Mouse (Mus musculus) left cerebral cortex, postnatal 10 days (tissue): ENCODE data around the gene Psenen. TPM values are rescaled to one million over a fixed set of nuclear protein-coding genes. Genes with fewer than 3 reads are reported as not detected.

Source experiments
- DNase-seq, 2 experiments: peaks; one replicate each; pipeline ENCODE4 v3.0.0; 2021 to 2022; ENCODE audit warnings: low spot score in 2 of 2, mixed read lengths in 1 of 2; ENCODE audit errors: extremely low spot score in 1 of 2
- intact Hi-C: fragments of 180-260 bp; cut with DNase I; formaldehyde crosslinking; loops from one replicate; pipeline ENCODE4 v1.15.1; 2025
- total RNA-seq, 2 experiments: library from RNA; stranded (reverse); gene quantifications; 2 replicates each; pipeline ENCODE4 v1.2.3; 2021

Gene Psenen
- total RNA-seq, 2 experiments from 2014 or later = 79.1 to 82.8 TPM

- no peak for DNase-seq
Measured at GRCm38 (mm10) chr7:30590927-30591604, 27.6 kb upstream of the Psenen start.

GRCm38 (mm10) chr7:30589435-30590301 is 26.2 kb upstream of the Psenen start:
- intact Hi-C loops = loop anchor here (5.0 kb wide), 1 partner anchor 323 kb away; the partner anchor contains the start of gene Mag
- peak; percentile 76 to 90 for DNase-seq

More at GRCm38 (mm10) chr7:30590927-30591604, 27.6 kb upstream of the Psenen start:
- intact Hi-C loops = loop anchor here (5.0 kb wide), 1 partner anchor 321 kb away; the partner anchor contains the start of gene Mag

DNA sequence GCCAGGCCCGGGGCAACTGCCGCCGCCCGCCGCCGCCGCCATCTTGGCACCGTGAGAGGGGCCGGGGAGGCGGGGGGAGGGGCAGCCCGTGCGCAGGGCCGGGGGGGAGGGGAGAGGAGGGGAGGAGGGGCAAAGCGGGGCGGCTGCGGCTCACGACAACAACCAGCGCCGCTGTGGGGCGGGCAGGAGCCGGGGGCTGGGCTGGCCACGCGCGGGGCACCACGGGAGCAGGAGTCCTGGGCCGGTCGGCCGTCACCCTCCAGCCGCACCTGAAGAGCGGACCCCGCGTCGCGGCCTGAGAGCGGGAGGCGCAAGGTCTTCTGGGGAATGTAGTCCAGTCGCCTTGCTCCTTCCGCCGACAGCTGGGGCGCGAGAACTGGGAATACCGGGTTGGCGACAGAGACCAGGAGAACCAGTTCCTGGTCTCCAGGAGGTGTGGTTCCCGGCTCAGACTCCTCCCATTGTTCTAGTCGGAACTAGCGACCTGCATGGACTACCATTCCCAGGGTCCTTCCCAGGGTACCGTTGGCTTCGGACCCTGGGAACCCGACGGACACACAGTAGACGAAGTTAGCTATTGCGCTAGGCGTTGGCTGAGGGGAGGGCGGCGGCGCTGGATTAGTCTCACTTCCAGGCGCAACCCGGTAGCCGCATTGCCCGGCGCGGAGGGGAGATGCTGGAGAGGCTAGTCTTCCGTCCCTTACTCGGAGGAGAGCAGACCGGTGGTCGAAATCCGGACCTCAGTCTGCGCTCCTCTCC is 25.4 kb upstream of the Psenen start, which contains the start of gene Kmt2b:
TSS of gene Kmt2b (minus strand) at position 51 of the 759 bp plus-strand sequence.
- DNase-seq = peak; percentile 94 to 98
- intact Hi-C loops = no loop called here

- peak; percentile 37 to 71 for DNase-seq
- intact Hi-C loops = no loop called here
Measured at GRCm38 (mm10) chr7:30587842-30588667, 24.6 kb upstream of the Psenen start.

GRCm38 (mm10) chr7:30586455-30587020 is 23.1 kb upstream of the Psenen start:
- intact Hi-C loops = no loop called here
- DNase-seq = peak in 1 of 2 experiments; percentile 57

DNA sequence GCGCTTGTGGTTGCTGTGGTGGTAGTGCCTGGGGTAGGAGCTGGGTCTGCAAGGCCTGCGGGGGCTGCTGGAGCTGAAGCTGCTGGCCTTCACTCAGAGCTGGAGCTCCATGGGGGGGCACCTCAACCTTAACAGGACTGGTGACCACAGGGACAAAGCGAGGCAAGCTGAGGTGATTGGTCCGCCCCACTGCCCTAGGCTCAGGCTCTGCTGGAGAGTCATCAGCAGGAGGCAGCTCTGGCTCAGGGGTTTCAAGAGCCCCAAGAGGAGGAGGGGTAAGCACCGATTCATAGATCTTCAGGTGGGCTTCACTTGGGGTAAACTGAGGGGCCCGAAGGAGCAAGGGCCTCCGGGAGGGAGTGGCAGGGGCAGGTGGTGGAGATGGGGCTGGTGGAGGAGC is 21.7 kb upstream of the Psenen start:
- no peak for DNase-seq
- intact Hi-C loops = no loop called here

GRCm38 (mm10) chr7:30584339-30584738 is 20.9 kb upstream of the Psenen start:
- no peak for DNase-seq
- intact Hi-C loops = no loop called here

DNA sequence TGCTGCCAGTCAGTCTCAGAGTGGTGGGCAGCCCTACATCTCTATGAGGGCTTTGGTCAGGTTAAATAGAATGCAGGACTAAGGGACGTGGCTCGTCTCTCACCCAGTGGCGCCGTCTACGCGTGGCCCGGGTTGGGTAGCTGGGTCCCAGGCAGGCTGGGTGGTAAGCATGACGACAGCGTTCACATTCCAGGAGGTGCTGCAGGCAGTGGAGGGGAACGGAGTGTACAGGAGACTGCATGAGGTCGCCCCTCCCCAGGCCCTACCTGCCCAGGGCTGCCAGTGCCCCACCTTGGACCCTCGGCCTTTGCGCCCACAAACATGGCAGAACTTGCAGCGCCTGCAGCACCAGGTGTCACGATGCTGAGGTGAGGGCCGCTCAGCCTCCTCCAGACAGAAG is 18.1 kb upstream of the Psenen start:
- no peak for DNase-seq
- intact Hi-C loops = no loop called here

DNA sequence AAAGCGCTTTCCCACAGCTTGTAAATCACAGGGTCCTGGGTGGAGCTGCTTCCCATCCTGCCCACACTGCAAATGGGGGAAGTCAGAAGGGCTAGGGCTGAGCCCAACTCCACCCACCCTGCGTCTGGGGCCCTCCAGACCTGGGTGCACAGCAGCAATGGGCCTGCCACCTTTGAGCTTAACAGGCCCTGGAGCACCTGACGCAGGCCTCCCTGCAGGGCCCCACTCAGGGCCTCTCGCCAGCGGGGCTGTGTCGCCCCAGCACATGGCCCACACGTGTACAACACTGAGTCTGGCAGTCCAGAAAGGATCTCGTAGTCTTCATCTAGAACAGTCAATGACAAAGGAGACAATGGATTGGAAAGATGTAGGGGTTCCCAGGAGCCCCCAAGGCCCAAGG is 16.5 kb upstream of the Psenen start:
- intact Hi-C loops = no loop called here
- DNase-seq = no peak

DNA sequence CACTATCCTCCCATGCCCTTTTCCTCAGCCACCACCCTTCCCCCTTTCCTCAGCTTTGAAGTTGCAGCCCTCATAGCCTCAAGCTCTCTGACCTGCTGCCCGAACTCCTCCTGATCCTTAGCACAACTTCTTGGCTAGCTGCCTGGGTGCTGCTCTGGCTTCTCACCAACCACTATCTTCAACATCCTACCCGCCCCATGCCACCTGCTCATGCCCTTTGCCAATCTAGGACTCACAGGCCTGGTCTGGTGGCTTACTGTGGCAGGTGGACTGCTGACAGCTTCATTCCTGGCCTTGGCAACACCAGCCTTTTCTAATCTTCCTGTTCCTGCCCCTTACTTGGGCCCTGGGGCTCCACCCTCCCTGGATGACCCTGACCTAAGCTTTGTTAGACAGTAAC is 9.5 kb upstream of the Psenen start:
- intact Hi-C loops = no loop called here
- DNase-seq = no peak

DNA sequence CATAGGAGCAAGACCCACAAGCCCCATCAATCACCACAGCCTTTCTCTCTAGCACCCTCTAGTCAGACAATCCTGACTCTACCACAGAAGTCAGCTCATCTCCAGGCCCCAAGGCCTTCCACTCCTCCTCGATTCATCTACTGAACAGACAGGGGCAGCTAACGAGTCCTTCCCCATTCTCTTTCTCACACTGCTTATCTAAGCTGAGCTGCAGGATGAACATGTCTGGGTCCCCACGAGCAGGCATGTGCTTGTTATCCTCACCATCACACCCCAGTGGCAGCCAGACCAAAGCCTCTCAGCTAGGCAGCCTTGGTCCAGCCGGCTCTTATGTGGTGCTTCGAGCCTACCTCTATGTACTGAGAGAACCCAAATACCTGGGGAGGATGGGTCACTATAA is 9.0 kb upstream of the Psenen start:
- no peak for DNase-seq
- intact Hi-C loops = no loop called here

DNA sequence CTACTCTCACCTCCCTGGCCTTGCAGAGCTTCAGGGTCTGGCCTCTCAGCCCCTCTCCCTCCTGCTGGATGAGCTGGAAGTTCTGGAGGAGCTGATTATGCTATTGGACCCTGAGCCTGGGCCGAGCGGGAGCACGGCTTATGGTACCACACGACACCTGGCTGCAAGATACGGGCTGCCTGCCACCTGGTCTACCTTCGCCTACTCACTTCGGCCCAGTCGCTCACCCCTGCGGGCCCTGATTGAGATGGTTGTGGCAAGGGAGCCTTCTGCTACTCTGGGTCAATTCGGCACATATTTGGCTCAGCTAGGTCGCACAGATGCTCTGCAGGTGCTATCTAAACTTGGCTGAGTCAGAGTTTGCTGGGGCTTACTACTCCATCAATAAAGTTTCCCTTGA is 4.1 kb upstream of the Psenen start:
- DNase-seq = no peak
- intact Hi-C loops = no loop called here

GRCm38 (mm10) chr7:30566033-30566432 is 2.6 kb upstream of the Psenen start:
- no peak for DNase-seq
- intact Hi-C loops = no loop called here

DNA sequence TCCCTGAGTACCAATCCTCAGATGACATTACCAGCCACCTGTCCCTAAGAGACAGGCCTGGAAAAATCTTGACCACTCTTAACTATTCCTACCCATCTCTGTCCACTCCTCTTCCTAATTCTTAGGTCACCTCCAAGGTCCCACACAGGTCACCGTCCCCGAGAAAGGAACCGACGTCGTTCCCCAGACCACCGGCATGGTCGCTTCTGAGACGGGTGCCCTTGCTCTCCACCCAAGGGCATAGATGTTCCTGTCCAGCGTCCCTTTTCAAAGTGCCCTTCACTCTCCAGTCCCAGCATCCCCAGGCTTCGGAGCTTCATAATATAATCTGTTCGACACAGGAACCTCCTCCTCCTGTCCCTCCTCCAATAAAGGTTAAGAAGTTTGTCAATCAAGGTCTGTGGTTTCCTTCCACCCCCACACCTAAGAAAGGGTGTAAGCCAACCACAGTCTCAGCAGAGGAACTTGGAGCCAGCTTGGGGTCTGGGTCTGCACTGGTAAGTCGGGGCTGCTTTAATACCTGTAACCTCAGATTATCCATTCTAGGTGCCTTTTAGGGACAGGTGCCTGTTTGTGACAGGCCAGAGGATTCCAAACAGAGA is 1.6 kb upstream of the Psenen start, which contains the start of gene Igflr1:
TSS of gene Igflr1 (plus strand) at position 458 of the 602 bp plus-strand sequence.
- no peak for DNase-seq
- intact Hi-C loops = no loop called here

DNA sequence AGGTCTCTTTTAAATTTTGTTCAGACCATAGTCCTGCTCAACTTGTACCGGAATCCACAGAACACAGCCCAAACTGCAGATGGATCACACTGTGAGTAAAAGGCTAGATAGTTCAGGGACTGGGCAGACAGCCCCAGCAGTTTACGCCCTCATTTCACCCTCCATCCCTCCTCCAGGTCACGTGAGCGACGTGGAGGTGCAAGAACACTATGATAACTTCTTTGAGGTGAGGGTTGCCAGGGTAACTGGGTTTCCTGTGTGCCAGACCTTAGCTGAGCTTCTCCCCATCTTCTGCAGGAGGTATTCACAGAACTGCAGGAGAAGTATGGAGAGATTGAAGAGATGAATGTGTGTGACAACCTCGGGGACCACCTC is 466 bp upstream of the Psenen start:
- intact Hi-C loops = no loop called here

GRCm38 (mm10) chr7:30562526-30563116 is 806 bp downstream of the Psenen start:
- intact Hi-C loops = no loop called here

More for the DNA sequence above, 466 bp upstream of the Psenen start:
- DNase-seq = no peak

DNA sequence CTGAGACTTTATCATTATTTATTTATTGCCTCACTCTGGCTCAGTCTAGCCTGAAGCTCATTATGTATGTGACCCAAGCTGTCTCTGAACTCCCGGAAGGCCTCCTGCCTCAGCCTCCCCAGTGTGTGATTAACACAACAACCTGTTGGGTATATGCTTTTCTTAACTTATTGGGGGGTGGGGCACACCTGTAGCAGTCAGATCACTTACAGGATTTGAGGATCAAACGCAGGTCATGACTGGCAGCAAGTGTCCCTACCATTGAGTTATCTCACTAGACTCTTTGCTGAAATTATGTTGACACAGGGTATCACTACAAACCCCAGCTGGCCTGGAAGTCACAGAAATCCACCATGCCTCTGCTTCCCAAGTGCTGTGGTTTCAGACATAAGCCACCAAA is 3.1 kb downstream of the Psenen start:
- DNase-seq = no peak
- intact Hi-C loops = no loop called here

More at GRCm38 (mm10) chr7:30562526-30563116, 806 bp downstream of the Psenen start:
- peak in 1 of 2 experiments; percentile 37 for DNase-seq
